Mouse (Mus musculus) heart, embryonic 10.5 days (tissue): ENCODE measurements around the gene Ubb. TPM values are rescaled to one million over a fixed set of nuclear protein-coding genes. Genes with fewer than 3 reads are reported as not detected.

ENCODE experiments used
- DNase-seq: peaks from one replicate; pipeline ENCODE4 v3.0.0-alpha.2; 2017; ENCODE audit warnings: low spot score
- H3K27ac ChIP-seq: fragments of 300-500 bp; sonication (generic); 2 replicates; pipeline ENCODE4 v1.5.1; 2016; ENCODE audit warnings: mild to moderate bottlenecking
- H3K27me3 ChIP-seq: fragments of 300-500 bp; sonication (generic); 2 replicates; pipeline ENCODE4 v1.6.1; 2016; ENCODE audit warnings: mild to moderate bottlenecking; ENCODE audit not compliant: poor library complexity, insufficient read depth, severe bottlenecking
- H3K36me3 ChIP-seq: fragments of 300-500 bp; sonication (generic); 2 replicates; pipeline ENCODE4 v1.6.1; 2016; ENCODE audit warnings: mild to moderate bottlenecking, moderate library complexity
- H3K4me1 ChIP-seq: fragments of 300-500 bp; sonication (generic); 2 replicates; pipeline ENCODE4 v1.6.1; 2016; ENCODE audit warnings: mild to moderate bottlenecking
- H3K4me3 ChIP-seq: fragments of 300-500 bp; sonication (generic); 2 replicates; pipeline ENCODE4 v1.5.1; 2016; ENCODE audit warnings: mild to moderate bottlenecking, moderate library complexity
- H3K9me3 ChIP-seq: fragments of 300-500 bp; sonication (generic); 2 replicates; pipeline ENCODE4 v1.6.1; 2016; ENCODE audit warnings: mild to moderate bottlenecking, moderate library complexity
- WGBS: fragments of 180-500 bp; shearing (Covaris S2); methylation state at CpG from one replicate; pipeline ENCODE4 v1.1.7; 2016; 5-methylcytosine and 5-hydroxymethylcytosine counted together
- polyA plus RNA-seq: library from polyadenylated mRNA; unstranded; fragments of >200 nt; fragmentation: Nextera tagmentation; extraction: Ambion mirVana; gene quantifications from 2 replicates; pipeline ENCODE4 v1.2.1, GENCODE M21; 2016

Gene Ubb
- polyA plus RNA-seq, 1 experiment from 2014 or later = 3,131 TPM

DNA sequence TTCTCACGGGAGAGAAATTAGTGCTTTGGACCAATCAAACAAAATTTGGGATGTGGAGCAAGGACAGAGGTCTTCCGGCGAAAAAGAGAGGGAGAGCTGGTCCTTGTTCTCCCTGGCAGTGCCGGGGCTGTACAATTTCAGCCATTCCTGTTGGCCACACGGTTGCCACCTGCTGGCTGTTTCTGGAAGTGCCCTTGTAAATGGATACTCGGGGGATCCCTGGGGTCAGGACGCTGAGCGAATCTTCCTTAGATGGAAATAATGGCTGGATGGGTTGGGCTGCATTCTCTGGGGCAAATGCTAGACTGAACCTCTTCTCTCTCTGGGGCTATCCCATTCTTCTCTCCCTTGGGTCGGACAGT lies 24.3 kb downstream of the Ubb start:
- DNase-seq = peak; percentile 92
- Histone ChIP-seq H3K4me3 (peak overlapping the region; percentile 72), H3K36me3 (no peaks in the 10 kb centered on the region), H3K27me3 (peaks cover 7% of the 10 kb centered on the region; the same call in 1 of the 2 replicates), H3K27ac (peak overlapping the region; percentile 84), H3K4me1 (peaks cover 18% of the 10 kb centered on the region), H3K9me3 (no peaks in the 10 kb centered on the region)
- WGBS = 3% methylated on average over 9 of the region's 9 CpGs

DNA sequence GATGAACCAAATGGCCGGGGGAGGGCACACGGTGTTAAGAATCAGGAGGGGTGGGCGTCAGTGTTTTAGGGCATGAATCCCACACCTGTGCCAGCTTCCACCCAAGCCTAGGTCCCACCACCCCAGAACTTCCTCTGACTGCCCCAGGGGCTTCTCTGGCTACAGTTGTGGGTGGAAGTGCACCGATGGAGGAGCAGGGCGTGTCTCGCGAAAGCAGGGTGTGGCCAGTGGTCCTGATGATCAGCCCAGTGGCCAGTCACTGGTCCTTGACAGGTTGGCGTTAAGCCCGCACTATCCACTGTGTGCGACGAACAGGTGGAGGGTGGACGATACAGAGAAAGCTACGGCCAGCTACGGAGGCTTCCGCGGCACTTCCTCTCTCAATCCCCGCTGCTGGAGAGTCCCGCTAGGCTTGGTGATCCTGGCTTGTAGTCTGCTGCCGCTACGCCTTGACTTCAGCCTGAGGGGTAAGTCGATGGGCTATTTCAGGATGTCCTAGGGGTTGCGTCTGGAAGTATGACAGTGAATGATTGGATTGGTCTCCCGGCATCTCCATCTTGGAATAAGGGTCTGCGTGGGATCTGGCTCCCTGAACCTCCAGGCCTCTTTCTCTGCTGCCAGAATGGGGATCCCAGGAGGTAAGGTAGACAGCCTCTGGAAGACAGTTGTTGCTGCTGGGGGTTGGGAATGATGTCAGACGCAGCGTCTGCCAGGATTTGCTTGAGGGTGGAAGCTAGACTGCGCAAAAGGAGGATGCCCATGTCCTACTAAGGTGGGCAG lies 24.9 kb downstream of the Ubb start:
- peak overlapping the region; percentile 84 for H3K27ac ChIP-seq
- DNase-seq = peak; percentile 80
- H3K4me3 ChIP-seq = peak overlapping the region; percentile 72
- H3K27me3 ChIP-seq = peaks cover 7% of the 10 kb centered on the region; the same call in 1 of the 2 replicates
- no peaks in the 10 kb centered on the region for H3K9me3 ChIP-seq
- peaks cover 18% of the 10 kb centered on the region for H3K4me1 ChIP-seq
- WGBS = 5% methylated on average over 27 of the region's 27 CpGs
- H3K36me3 ChIP-seq = no peaks in the 10 kb centered on the region

DNA sequence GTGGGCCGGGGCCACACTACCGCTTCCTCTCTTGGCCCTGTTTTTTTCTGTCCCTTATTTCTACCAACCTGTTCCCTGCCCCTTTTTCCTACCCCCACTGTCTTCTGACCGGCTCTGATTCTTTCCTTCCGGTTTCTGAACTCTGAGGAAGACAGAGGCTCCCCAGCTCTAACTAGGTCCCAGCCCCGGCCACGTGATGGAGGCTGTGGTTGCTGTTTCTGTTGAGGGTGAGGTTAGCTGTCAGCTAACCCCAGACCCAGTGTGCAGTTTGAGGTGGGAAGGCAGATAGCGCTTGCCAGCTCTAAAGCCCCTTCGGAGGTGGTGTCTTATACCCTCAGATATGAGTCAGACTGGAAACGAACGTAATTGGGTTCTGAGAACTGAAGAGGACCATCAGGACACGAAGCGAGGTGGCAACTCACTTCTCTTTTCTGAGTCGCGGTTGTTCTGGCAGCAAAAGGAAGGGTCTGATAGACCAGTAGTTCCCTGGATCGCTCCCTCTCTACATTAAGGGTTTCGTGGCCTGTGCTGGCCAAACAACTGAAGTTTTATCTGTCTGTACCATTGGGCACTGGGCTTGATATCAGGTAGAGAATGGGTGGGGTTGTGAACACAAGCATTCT lies 25.7 kb downstream of the Ubb start:
- Histone ChIP-seq H3K27me3 (peaks cover 7% of the 10 kb centered on the region; the same call in 1 of the 2 replicates), H3K9me3 (no peaks in the 10 kb centered on the region), H3K36me3 (no peaks in the 10 kb centered on the region), H3K27ac (no peak overlapping the region), H3K4me1 (peaks cover 18% of the 10 kb centered on the region), H3K4me3 (peak overlapping the region; percentile 72)
- DNase-seq = no peak
- WGBS = 41% methylated on average over 16 of the region's 16 CpGs

- WGBS = 70% methylated on average over 6 of the region's 6 CpGs
- no peak for DNase-seq
- Histone ChIP-seq H3K27me3 (no peaks in the 10 kb centered on the region), H3K27ac (peak overlapping the region; percentile 69), H3K9me3 (no peaks in the 10 kb centered on the region), H3K4me1 (peaks cover 8% of the 10 kb centered on the region), H3K4me3 (peak overlapping the region; percentile 17; the same call in 1 of the 2 replicates), H3K36me3 (no peaks in the 10 kb centered on the region)
These were observed 32.1 kb downstream of the Ubb start for GRCm38 (mm10) chr11:62583031-62583430.

- no peaks in the 10 kb centered on the region for H3K9me3 ChIP-seq
- no peaks in the 10 kb centered on the region for H3K36me3 ChIP-seq
- no peak overlapping the region for H3K27ac ChIP-seq
- no peak for DNase-seq
- no peaks in the 10 kb centered on the region for H3K27me3 ChIP-seq
- H3K4me3 ChIP-seq = no peak overlapping the region
- WGBS = 79% methylated on average over 9 of the region's 9 CpGs
- peaks cover 8% of the 10 kb centered on the region for H3K4me1 ChIP-seq
These were observed 33.8 kb downstream of the Ubb start for GRCm38 (mm10) chr11:62584671-62585206.

GRCm38 (mm10) chr11:62587034-62587433 lies 36.1 kb downstream of the Ubb start:
- Histone ChIP-seq H3K36me3 (no peaks in the 10 kb centered on the region), H3K27ac (no peak overlapping the region), H3K27me3 (no peaks in the 10 kb centered on the region), H3K4me3 (no peak overlapping the region), H3K4me1 (peaks cover 21% of the 10 kb centered on the region), H3K9me3 (no peaks in the 10 kb centered on the region)
- 78% methylated on average over 5 of the region's 5 CpGs for WGBS
- DNase-seq = no peak

DNA sequence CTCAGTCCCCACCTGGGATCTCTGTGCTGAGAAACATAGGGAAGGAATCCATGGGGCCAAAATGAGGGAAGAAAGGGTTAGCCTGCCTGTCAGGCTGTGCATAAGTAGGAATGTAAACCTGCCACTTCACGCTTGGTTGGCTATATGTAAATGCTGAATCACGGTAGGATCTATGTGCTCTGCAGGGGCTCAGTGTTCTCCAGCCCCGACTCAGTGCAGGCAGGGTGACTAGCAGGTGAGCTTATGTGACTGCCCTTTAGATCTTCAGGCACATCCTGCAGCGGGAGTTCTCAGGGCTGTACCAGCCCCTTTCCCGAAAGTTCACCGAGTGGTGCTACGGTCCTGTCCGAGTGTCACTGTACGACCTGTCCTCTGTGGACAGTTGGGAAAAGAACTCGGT lies 38.4 kb downstream of the Ubb start:
- WGBS = 85% methylated on average over 10 of the region's 10 CpGs
- peaks cover 24% of the 10 kb centered on the region for H3K4me1 ChIP-seq
- DNase-seq = no peak
- H3K27me3 ChIP-seq = no peaks in the 10 kb centered on the region
- no peak overlapping the region for H3K27ac ChIP-seq
- H3K9me3 ChIP-seq = no peaks in the 10 kb centered on the region
- H3K36me3 ChIP-seq = no peaks in the 10 kb centered on the region
- no peak overlapping the region for H3K4me3 ChIP-seq

DNA sequence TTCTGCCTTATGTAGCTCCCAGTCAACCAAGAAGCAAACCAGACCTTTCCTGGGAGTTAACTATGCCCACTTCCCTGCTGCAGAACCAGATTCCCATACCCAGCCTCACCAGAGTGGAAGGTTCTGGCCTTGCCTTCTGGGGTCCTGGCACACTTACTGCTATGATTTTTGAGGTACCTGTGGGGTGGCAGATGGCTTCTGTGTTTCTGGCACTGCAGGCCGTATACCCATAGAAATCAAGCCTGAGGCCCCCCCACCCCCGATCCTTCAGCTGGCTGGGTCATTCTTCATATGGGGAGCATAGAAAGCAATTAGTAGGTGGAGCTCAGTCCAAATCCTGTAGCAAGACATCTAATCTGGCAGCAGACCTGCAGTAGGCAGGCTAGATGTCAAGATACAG lies 40.1 kb downstream of the Ubb start:
- H3K27ac ChIP-seq = peak overlapping the region; percentile 11; the same call in 1 of the 2 replicates
- H3K4me1 ChIP-seq = peaks cover 26% of the 10 kb centered on the region
- H3K27me3 ChIP-seq = no peaks in the 10 kb centered on the region
- WGBS = 85% methylated on average over 2 of the region's 2 CpGs
- H3K4me3 ChIP-seq = no peak overlapping the region
- no peak for DNase-seq
- H3K9me3 ChIP-seq = no peaks in the 10 kb centered on the region
- H3K36me3 ChIP-seq = no peaks in the 10 kb centered on the region

- Histone ChIP-seq H3K9me3 (no peaks in the 10 kb centered on the region), H3K4me1 (peaks cover 26% of the 10 kb centered on the region), H3K4me3 (peak overlapping the region; percentile 22; the same call in 1 of the 2 replicates), H3K36me3 (no peaks in the 10 kb centered on the region), H3K27ac (peak overlapping the region; percentile 23; the same call in 1 of the 2 replicates), H3K27me3 (no peaks in the 10 kb centered on the region)
- 53% methylated on average over 8 of the region's 8 CpGs for WGBS
- no peak for DNase-seq
These were observed 41.1 kb downstream of the Ubb start for GRCm38 (mm10) chr11:62591904-62592575.

DNA sequence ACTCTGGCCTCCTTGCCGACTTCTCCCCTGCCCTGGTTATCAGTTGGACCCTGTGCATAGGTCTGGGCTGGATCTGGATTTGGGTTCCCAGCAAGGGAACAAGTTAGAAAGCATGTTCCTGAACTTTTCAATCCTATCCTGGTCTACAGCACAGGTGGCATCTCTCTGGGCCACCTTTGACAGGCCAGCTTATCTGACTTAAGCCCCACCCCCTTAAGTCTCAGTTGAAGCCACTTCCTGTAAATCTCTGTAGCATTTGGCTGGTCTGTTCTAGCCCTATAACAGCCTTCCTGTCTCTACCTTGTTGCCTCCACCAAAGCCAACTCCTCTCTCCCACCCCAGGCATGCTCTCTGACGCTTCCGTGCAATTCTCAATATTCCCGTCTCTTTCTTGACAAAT lies 47.6 kb downstream of the Ubb start:
- Histone ChIP-seq H3K4me1 (peaks cover 17% of the 10 kb centered on the region), H3K9me3 (no peaks in the 10 kb centered on the region), H3K4me3 (no peak overlapping the region), H3K27ac (0 out of 2 replicates have a peak overlapping the region, but pooled peaks have one; percentile 7), H3K27me3 (no peaks in the 10 kb centered on the region), H3K36me3 (peaks cover 5% of the 10 kb centered on the region; the same call in 1 of the 2 replicates)
- 67% methylated on average over 4 of the region's 4 CpGs for WGBS
- DNase-seq = no peak

GRCm38 (mm10) chr11:62601732-62602618 lies 51.0 kb downstream of the Ubb start:
- no peak for DNase-seq
- Histone ChIP-seq H3K4me1 (peaks cover 37% of the 10 kb centered on the region), H3K4me3 (peak overlapping the region; percentile 83), H3K27me3 (no peaks in the 10 kb centered on the region), H3K27ac (peak overlapping the region; percentile 98), H3K36me3 (peaks cover 39% of the 10 kb centered on the region), H3K9me3 (no peaks in the 10 kb centered on the region)
- WGBS = 14% methylated on average over 17 of the region's 17 CpGs
